Mouse (Mus musculus) C2C12 (cell line): ENCODE data around the gene Foxj2.

Experiments used
- CEBPB ChIP-seq: IDR thresholded peaks from one replicate; pipeline ENCODE4 v1.6.1; 2011; ENCODE audit warnings: low read depth, mild to moderate bottlenecking, control low read depth, moderate library complexity
- CTCF ChIP-seq: IDR thresholded peaks from one replicate; pipeline ENCODE4 v1.5.1; 2011; ENCODE audit not compliant: control insufficient read depth, insufficient read depth, insufficient read length
- MAX ChIP-seq: IDR thresholded peaks from one replicate; pipeline ENCODE4 v1.6.1; 2011; ENCODE audit warnings: mild to moderate bottlenecking, control low read depth
- MYOD1 ChIP-seq: IDR thresholded peaks from one replicate; pipeline ENCODE4 v1.6.1; 2011; ENCODE audit warnings: low read depth; ENCODE audit not compliant: control insufficient read depth, insufficient read length
- MYOG ChIP-seq: IDR thresholded peaks from one replicate; pipeline ENCODE4 v1.6.1; 2011; ENCODE audit not compliant: control insufficient read depth, insufficient read length; ENCODE audit errors: extremely low read depth
- USF1 ChIP-seq: IDR thresholded peaks from one replicate; pipeline ENCODE4 v1.6.1; 2011; ENCODE audit warnings: low read depth, mild to moderate bottlenecking, control low read depth, moderate library complexity

- TF ChIP-seq CTCF (no peak), MYOD1 (no peak), USF1 (no peak), CEBPB (no peak), MYOG (no peak), MAX (no peak)
Measured at GRCm38 (mm10) chr6:122852696-122853095, 33.0 kb downstream of the Foxj2 start.
